Mouse (Mus musculus): ENCODE results near the gene Phf21b. TPM values are rescaled to one million over a fixed set of nuclear protein-coding genes. Genes with fewer than 3 reads are reported as not detected.
"Not testable (repeated sequence)": the region's sequence is repeated elsewhere in the genome, so short reads cannot be mapped to it uniquely, and the experiment has no call there.

The Phf21b gene
- polyA plus RNA-seq, 1 experiment from 2014 or later = 18.8 TPM

DNA sequence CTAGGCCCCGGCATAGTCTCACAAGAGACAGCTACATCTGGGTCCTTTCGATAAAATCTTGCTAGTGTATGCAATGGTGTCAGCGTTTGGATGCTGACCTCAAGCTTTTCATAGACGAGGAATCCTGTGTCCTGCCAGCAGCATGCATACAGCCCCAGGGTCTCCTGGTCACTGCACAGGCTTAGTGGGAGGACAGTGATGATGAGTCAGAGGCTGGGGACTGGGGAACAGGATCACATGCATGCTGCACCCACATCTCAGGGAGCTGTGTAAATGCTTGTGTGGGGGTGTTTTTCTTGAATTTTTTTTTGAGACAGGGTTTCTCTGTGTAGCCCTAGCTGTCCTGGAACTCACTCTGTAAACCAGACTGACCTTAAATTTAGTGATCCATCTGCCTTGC, 87.3 kb downstream of the Phf21b start:
- not testable (repeated sequence) for ATAC-seq; H3K4me2 ChIP-seq (replicated peaks); H3K36me3 ChIP-seq; H3K9ac ChIP-seq (replicated peaks); H3K9me3 ChIP-seq; H3K27ac ChIP-seq; H3K27me3 ChIP-seq; H3K4me3 ChIP-seq (replicated peaks)
- WGBS = 90% methylated on average over 4 of the region's 4 CpGs
- H3K4me1 ChIP-seq (replicated peaks) = peaks cover 11% of the 10 kb centered on the region

GRCm38 (mm10) chr15:84766621-84767020, 89.2 kb downstream of the Phf21b start:
- WGBS = 41% methylated on average over 10 of the region's 10 CpGs
- Histone ChIP-seq H3K36me3 (no peaks in the 10 kb centered on the region), H3K4me3 (replicated peaks) (no peak overlapping the region), H3K4me2 (replicated peaks) (no peak overlapping the region), H3K4me1 (replicated peaks) (peaks cover 17% of the 10 kb centered on the region), H3K27me3 (no peaks in the 10 kb centered on the region), H3K27ac (no peak overlapping the region), H3K9me3 (no peaks in the 10 kb centered on the region), H3K9ac (replicated peaks) (no peak overlapping the region)
- ATAC-seq = no peak

GRCm38 (mm10) chr15:84763423-84763812, 92.4 kb downstream of the Phf21b start:
- ATAC-seq = no peak
- H3K4me3 ChIP-seq (replicated peaks) = no peak overlapping the region
- no peaks in the 10 kb centered on the region for H3K9me3 ChIP-seq
- H3K36me3 ChIP-seq = no peaks in the 10 kb centered on the region
- 0 out of 2 replicates have a peak, but pooled peaks cover 4% of the 10 kb centered on the region for H3K27me3 ChIP-seq
- H3K4me1 ChIP-seq (replicated peaks) = peaks cover 20% of the 10 kb centered on the region
- H3K9ac ChIP-seq (replicated peaks) = peak overlapping the region; percentile 14; the same call in 1 of the 2 replicates
- no peak overlapping the region for H3K4me2 ChIP-seq (replicated peaks)
- 19% methylated on average over 7 of the region's 7 CpGs for WGBS
- peak overlapping the region; percentile 54; the same call in 1 of the 2 replicates for H3K27ac ChIP-seq

DNA sequence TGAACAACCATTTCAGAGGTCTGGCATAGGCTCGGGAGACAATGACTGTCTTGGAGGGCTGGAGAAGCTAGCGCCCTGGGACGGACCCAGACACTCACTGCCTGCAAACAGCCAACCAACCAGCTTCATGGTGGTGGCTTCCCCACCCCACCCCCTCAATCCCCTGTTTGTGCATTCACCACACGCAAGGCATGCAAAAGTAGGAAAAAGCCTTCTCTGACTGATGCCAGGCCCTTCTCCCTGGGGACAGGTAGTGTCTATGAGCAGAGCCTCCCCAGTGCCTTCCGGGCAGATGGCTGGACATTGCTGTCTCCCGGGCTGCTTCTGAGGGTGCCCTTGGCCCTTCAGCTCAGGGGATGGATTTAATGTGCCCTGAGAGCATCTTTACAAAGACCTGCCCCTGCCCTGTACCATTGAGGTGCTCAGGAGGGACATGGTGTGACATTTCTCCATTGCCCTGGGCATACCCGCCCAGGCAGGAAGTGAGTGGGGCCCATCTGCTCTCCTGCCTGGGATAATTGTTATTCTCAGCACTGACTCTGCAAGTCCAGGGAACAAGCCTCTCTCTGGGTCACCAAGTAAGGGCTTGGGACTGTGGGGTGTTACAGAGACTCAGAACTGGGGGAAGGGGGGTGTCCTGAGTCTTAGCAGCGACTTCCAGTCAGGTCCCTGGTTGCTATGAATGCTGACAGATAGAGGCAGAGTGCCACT, 93.0 kb downstream of the Phf21b start:
- H3K4me3 ChIP-seq (replicated peaks) = no peak overlapping the region
- 0 out of 2 replicates have a peak overlapping the region, but pooled peaks have one; percentile 11 for H3K9ac ChIP-seq (replicated peaks)
- H3K9me3 ChIP-seq = no peaks in the 10 kb centered on the region
- peaks cover 8% of the 10 kb centered on the region for H3K27me3 ChIP-seq
- H3K4me1 ChIP-seq (replicated peaks) = peaks cover 20% of the 10 kb centered on the region
- H3K27ac ChIP-seq = peak overlapping the region; percentile 54
- no peak overlapping the region for H3K4me2 ChIP-seq (replicated peaks)
- H3K36me3 ChIP-seq = no peaks in the 10 kb centered on the region
- ATAC-seq = peak; percentile 62
- 48% methylated on average over 8 of the region's 8 CpGs for WGBS

DNA sequence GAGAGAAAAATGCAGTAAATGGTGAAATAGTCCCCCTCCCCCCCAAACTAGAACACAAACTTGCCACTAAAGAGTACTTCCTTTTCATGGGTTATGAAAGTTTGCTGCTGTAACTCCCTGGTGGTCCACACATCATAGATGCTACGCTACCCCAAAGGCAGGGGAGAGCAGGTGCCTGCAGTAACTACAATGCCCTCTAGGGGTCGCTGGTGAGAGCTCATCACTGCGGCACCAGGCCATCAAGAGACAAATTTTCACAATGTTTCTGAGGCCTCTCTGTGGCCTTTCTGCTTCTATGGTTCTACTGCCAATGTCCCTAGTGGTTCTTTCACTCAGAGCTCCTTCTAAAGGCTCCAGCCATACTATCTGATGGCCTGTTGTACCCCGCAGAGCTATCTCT, 97.4 kb downstream of the Phf21b start:
- no peak for ATAC-seq
- WGBS = 22% methylated on average over 4 of the region's 4 CpGs

GRCm38 (mm10) chr15:84756426-84756825, 99.4 kb downstream of the Phf21b start:
- Histone ChIP-seq H3K27ac (peak overlapping the region; percentile 54; the same call in 1 of the 2 replicates), H3K9me3 (no peaks in the 10 kb centered on the region), H3K4me3 (replicated peaks) (peak overlapping the region; percentile 37), H3K9ac (replicated peaks) (peak overlapping the region; percentile 44), H3K27me3 (peaks cover 24% of the 10 kb centered on the region), H3K4me1 (replicated peaks) (peaks cover 37% of the 10 kb centered on the region), H3K36me3 (no peaks in the 10 kb centered on the region), H3K4me2 (replicated peaks) (peak overlapping the region; percentile 59)
- peak; percentile 75 for ATAC-seq
- WGBS = 1% methylated on average over 22 of the region's 22 CpGs

More for the DNA sequence above, 97.4 kb downstream of the Phf21b start:
- H3K9me3 ChIP-seq = no peaks in the 10 kb centered on the region
- peaks cover 48% of the 10 kb centered on the region for H3K4me1 ChIP-seq (replicated peaks)
- H3K27ac ChIP-seq = no peak overlapping the region
- H3K36me3 ChIP-seq = no peaks in the 10 kb centered on the region
- no peak overlapping the region for H3K9ac ChIP-seq (replicated peaks)
- H3K4me3 ChIP-seq (replicated peaks) = no peak overlapping the region
- H3K27me3 ChIP-seq = peaks cover 24% of the 10 kb centered on the region
- no peak overlapping the region for H3K4me2 ChIP-seq (replicated peaks)

GRCm38 (mm10) chr15:84754987-84755386, 100.9 kb downstream of the Phf21b start:
- no peak overlapping the region for H3K4me2 ChIP-seq (replicated peaks)
- H3K4me3 ChIP-seq (replicated peaks) = no peak overlapping the region
- H3K9ac ChIP-seq (replicated peaks) = no peak overlapping the region
- H3K36me3 ChIP-seq = no peaks in the 10 kb centered on the region
- WGBS = 14% methylated on average over 3 of the region's 3 CpGs
- H3K27ac ChIP-seq = no peak overlapping the region
- peaks cover 35% of the 10 kb centered on the region for H3K4me1 ChIP-seq (replicated peaks)
- peak; percentile 64; the same call in 1 of the 2 replicates for ATAC-seq
- peaks cover 24% of the 10 kb centered on the region for H3K27me3 ChIP-seq
- H3K9me3 ChIP-seq = no peaks in the 10 kb centered on the region

DNA sequence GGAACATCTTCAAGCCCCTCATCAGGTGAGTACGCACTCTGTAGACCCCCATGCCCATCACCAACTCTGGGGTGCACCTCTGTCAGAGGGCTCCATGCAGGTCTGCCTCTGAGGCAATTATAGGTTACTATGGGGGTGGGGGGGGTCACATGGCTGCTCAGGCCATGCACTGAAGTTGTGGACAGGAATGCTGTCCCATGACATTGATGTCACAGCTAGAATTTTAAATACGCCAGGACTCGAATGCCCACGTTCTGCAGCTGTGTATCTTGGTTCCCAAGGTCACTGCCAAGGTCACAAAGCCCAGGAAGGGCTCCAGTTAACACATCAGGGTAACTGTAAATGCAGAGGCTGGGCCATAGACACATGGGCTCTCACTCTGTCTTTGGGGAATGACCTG, 110.0 kb downstream of the Phf21b start:
- Histone ChIP-seq H3K4me3 (replicated peaks) (no peak overlapping the region), H3K9ac (replicated peaks) (no peak overlapping the region), H3K4me1 (replicated peaks) (no peaks in the 10 kb centered on the region), H3K36me3 (no peaks in the 10 kb centered on the region), H3K4me2 (replicated peaks) (no peak overlapping the region), H3K27me3 (0 out of 2 replicates have a peak, but pooled peaks cover 2% of the 10 kb centered on the region), H3K9me3 (no peaks in the 10 kb centered on the region), H3K27ac (no peak overlapping the region)
- 89% methylated on average over 4 of the region's 4 CpGs for WGBS
- ATAC-seq = no peak

- Histone ChIP-seq H3K36me3 (no peaks in the 10 kb centered on the region), H3K9ac (replicated peaks) (no peak overlapping the region), H3K4me3 (replicated peaks) (no peak overlapping the region), H3K4me2 (replicated peaks) (no peak overlapping the region), H3K9me3 (no peaks in the 10 kb centered on the region; the same call in 1 of the 2 replicates), H3K27ac (no peak overlapping the region), H3K27me3 (0 out of 2 replicates have a peak, but pooled peaks cover 2% of the 10 kb centered on the region), H3K4me1 (replicated peaks) (no peaks in the 10 kb centered on the region)
- 14% methylated on average over 2 of the region's 2 CpGs for WGBS
- ATAC-seq = no peak
Observed at GRCm38 (mm10) chr15:84744308-84744707, 111.5 kb downstream of the Phf21b start.

DNA sequence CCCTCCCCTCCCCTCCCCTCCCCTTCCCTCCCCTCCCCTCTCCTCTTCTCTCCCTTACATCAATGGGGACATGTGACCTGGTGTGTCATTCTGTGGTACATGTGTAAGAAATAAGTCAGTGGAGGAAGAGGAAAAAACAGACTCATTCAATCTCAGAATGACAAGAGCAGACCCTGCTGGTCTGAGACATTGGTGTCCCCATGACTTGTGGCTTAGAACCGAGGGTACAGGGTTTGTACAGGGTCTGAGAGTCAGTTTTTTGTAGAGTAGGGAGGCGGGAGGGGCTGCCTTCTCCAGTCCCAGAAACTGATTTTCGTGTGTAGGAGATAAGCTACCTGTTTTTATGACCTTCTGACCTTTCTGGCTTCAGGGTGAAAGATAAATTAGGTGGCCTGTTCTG, 112.5 kb downstream of the Phf21b start:
- Histone ChIP-seq H3K4me1 (replicated peaks) (no peaks in the 10 kb centered on the region), H3K9ac (replicated peaks) (no peak overlapping the region), H3K9me3 (no peaks in the 10 kb centered on the region; the same call in 1 of the 2 replicates), H3K27me3 (0 out of 2 replicates have a peak, but pooled peaks cover 2% of the 10 kb centered on the region), H3K4me3 (replicated peaks) (no peak overlapping the region), H3K36me3 (no peaks in the 10 kb centered on the region), H3K27ac (no peak overlapping the region), H3K4me2 (replicated peaks) (no peak overlapping the region)
- WGBS = 27% methylated on average over 3 of the region's 3 CpGs
- ATAC-seq = no peak

DNA sequence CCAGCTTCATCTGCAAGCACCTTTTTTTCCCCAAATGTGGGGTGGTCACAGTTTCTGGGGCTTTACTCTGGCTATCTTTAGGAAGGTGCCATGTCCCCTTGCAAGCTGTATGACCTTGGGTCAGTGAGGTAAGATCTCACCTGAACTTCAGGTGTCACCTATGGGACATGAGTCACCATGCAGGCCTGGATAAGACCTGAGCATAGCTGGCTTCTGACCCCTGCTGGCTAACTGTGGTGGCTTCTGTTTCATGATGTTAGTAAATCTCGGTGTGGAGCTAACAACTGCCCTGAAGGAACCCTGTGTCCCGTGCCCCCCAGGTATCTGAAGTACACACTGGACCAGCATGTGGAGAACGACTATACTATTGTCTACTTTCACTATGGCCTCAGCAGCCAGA, 114.3 kb downstream of the Phf21b start:
- H3K36me3 ChIP-seq = no peaks in the 10 kb centered on the region
- H3K4me3 ChIP-seq (replicated peaks) = no peak overlapping the region
- no peak overlapping the region for H3K4me2 ChIP-seq (replicated peaks)
- no peak for ATAC-seq
- H3K27me3 ChIP-seq = 0 out of 2 replicates have a peak, but pooled peaks cover 2% of the 10 kb centered on the region
- no peak overlapping the region for H3K9ac ChIP-seq (replicated peaks)
- no peaks in the 10 kb centered on the region; the same call in 1 of the 2 replicates for H3K9me3 ChIP-seq
- no peak overlapping the region for H3K27ac ChIP-seq
- 83% methylated on average over 3 of the region's 3 CpGs for WGBS
- peaks cover 6% of the 10 kb centered on the region; the same call in 1 of the 2 replicates for H3K4me1 ChIP-seq (replicated peaks)

DNA sequence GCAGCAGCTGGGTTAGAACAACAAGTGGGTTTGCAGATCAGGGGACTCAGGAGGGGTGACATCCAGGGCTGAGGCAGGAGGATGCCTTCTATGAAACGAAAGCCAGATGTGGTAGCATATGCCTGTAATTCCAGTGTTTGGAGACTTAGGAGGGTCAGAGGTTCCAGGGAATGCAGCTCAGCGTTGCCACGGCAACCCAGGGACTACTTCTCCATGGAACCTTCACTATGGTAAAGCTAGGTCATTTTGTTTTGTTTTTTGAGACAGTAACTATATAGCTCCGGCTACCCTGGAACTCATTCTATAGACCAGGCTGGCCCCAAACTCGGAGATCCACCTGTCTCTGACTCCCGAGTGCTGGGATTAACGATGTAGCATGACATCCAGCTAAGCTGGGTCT, 117.6 kb downstream of the Phf21b start:
- Histone ChIP-seq H3K27me3 (no peaks in the 10 kb centered on the region), H3K4me1 (replicated peaks) (peaks cover 6% of the 10 kb centered on the region; the same call in 1 of the 2 replicates), H3K9me3 (no peaks in the 10 kb centered on the region; the same call in 1 of the 2 replicates), H3K36me3 (no peaks in the 10 kb centered on the region), H3K27ac (no peak overlapping the region), H3K9ac (replicated peaks) (no peak overlapping the region), H3K4me2 (replicated peaks) (no peak overlapping the region), H3K4me3 (replicated peaks) (no peak overlapping the region)
- 89% methylated on average over 7 of the region's 7 CpGs for WGBS
- no peak for ATAC-seq
